In the genomic region with DNA sequence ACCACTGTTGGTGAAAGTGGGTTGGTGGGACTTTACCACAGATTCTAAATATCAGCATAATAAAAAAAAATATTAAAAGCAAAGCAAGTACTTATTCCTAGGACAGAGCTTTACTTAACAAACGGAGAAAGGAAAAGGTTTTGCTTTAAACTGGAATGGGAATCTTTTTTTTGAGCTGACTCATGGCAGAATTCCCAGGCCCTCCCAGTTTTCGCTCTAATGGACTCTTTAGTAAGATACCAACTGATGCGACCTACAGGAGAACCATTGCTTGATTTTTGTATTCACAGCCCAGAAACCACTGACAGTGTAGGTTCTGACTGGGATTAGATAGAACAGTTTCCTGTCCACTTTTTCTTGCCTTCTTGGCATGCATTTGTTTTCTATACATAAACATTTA, we compare ENCODE assay signal across 8 mouse cellular contexts. TPM values are rescaled to one million over a fixed set of nuclear protein-coding genes. Genes with fewer than 3 reads are reported as not detected.
A peak's percentile ranks its signal among the peaks of the same experiment; 100 is the strongest.
DNase-seq lines count a peak whose midpoint lies in the region; ATAC-seq and TF ChIP-seq lines count a peak whose summit lies in the region.

No protein-coding gene starts in this region.

- no peak for DNase-seq in heart, postnatal 25 days (ENCODE audit: low spot score)
- DNase-seq in G1E (ENCODE audit: low spot score) = no peak
- DNase-seq in cerebellum, postnatal 14 days = no peak
- DNase-seq in frontal cortex, postnatal 36 days (ENCODE audit: low spot score in 2 of 2) = no peak
- DNase-seq in right cerebral cortex, postnatal 25 days = no peak

- H3K27ac ChIP-seq in heart, embryonic 15.5 days = no peak overlapping the region
- no peak overlapping the region for H3K27ac ChIP-seq in forebrain, embryonic 15.5 days (replicated peaks)
- H3K27ac ChIP-seq in liver, embryonic 16.5 days (ENCODE audit: low read length) = no peak overlapping the region

- H3K9me3 ChIP-seq in heart, embryonic 15.5 days (replicated peaks) = no peaks in the 10 kb centered on the region
- H3K9me3 ChIP-seq in G1E (replicated peaks) = no peaks in the 10 kb centered on the region
- no peaks in the 10 kb centered on the region for H3K9me3 ChIP-seq in forebrain, embryonic 15.5 days
- H3K9me3 ChIP-seq in liver, embryonic 16.5 days (replicated peaks; ENCODE audit: control insufficient read depth, low read length) = no peaks in the 10 kb centered on the region

- H3K27me3 ChIP-seq in heart, embryonic 15.5 days = no peaks in the 10 kb centered on the region
- H3K27me3 ChIP-seq in G1E (ENCODE audit: insufficient read depth, low read length) = no peaks in the 10 kb centered on the region
- H3K27me3 ChIP-seq in forebrain, embryonic 15.5 days = no peaks in the 10 kb centered on the region
- no peaks in the 10 kb centered on the region for H3K27me3 ChIP-seq in liver, embryonic 16.5 days (ENCODE audit: control insufficient read depth, insufficient read depth, low read depth, low read length)

- H3K4me3 ChIP-seq in heart, embryonic 15.5 days = peak overlapping the region; percentile 83
- peak overlapping the region; percentile 95 for H3K4me3 ChIP-seq in G1E (ENCODE audit: low read depth, low read length)
- H3K4me3 ChIP-seq in forebrain, embryonic 15.5 days = peak overlapping the region; percentile 74
- H3K4me3 ChIP-seq in liver, embryonic 16.5 days (ENCODE audit: low read depth, low read length) = peak overlapping the region; percentile 82

- ATAC-seq in heart, embryonic 15.5 days (replicated peaks; ENCODE audit: insufficient number of reproducible peaks, insufficient read depth, low FRiP score, low read depth) = no peak
- ATAC-seq in G1E (ENCODE audit: extremely low read depth, insufficient number of reproducible peaks, low FRiP score, poor library complexity, severe bottlenecking) = no peak
- no peak for ATAC-seq in forebrain, embryonic 15.5 days (replicated peaks)
- ATAC-seq in liver, embryonic 16.5 days (ENCODE audit: low read depth) = no peak

- H3K4me2 ChIP-seq in heart, embryonic 15.5 days = peak overlapping the region; percentile 74
- H3K4me2 ChIP-seq in forebrain, embryonic 15.5 days (replicated peaks) = peak overlapping the region; percentile 49
- H3K4me2 ChIP-seq in liver, embryonic 16.5 days (ENCODE audit: low read depth, low read length) = peak overlapping the region; percentile 73

- H3K4me1 ChIP-seq in heart, embryonic 15.5 days (replicated peaks) = peaks cover 16% of the 10 kb centered on the region
- peaks cover 40% of the 10 kb centered on the region for H3K4me1 ChIP-seq in G1E (ENCODE audit: insufficient read depth, low read depth, low read length)
- H3K4me1 ChIP-seq in forebrain, embryonic 15.5 days = peaks cover 30% of the 10 kb centered on the region
- H3K4me1 ChIP-seq in liver, embryonic 16.5 days (ENCODE audit: control insufficient read depth, low read depth, low read length) = peaks cover 17% of the 10 kb centered on the region

- peaks cover 23% of the 10 kb centered on the region for H3K36me3 ChIP-seq in heart, embryonic 15.5 days
- peaks cover 39% of the 10 kb centered on the region for H3K36me3 ChIP-seq in G1E (replicated peaks)
- peaks cover 25% of the 10 kb centered on the region for H3K36me3 ChIP-seq in forebrain, embryonic 15.5 days
- peaks cover 4% of the 10 kb centered on the region; the same call in 1 of the 2 replicates for H3K36me3 ChIP-seq in liver, embryonic 16.5 days (ENCODE audit: control insufficient read depth, insufficient read depth)

- H3K9ac ChIP-seq in heart, embryonic 15.5 days = no peak overlapping the region
- H3K9ac ChIP-seq in forebrain, embryonic 15.5 days (replicated peaks) = no peak overlapping the region
- no peak overlapping the region for H3K9ac ChIP-seq in liver, embryonic 16.5 days (ENCODE audit: low read depth, low read length)

- no peak for TF ChIP-seq CTCF in G1E (IDR thresholded peaks at IDR 0.05; ENCODE audit: low read depth, low read length)

- intact Hi-C loops in heart, postnatal 25 days (cut with DNase I) = loop anchor here (10.0 kb wide), 2 partner anchors 584 to 924 kb away; partner anchors contain the start of genes Klhl20 and Rabgap1l

- 52% methylated on average over 3 of the region's 3 CpGs for WGBS in heart, embryonic 15.5 days
- 48% methylated on average over 3 of the region's 3 CpGs for WGBS in forebrain, embryonic 15.5 days
- 35% methylated on average over 3 of the region's 3 CpGs for WGBS in liver, embryonic 16.5 days (ENCODE audit: insufficient replicate concordance)

RNA-seq across cellular contexts. Expression of gene Cacybp, which starts 2.1 kb away (rescaled TPM):
- polyA plus RNA-seq in heart, embryonic 15.5 days (2015; fragmentation: Nextera tagmentation; extraction: Ambion mirVana) = 132 and 157 TPM in 2 replicates
- 10 to 100 TPM; 64.0 to 74.6 TPM for total RNA-seq in heart, postnatal 25 days (2021)
- total RNA-seq in G1E (2014; fragmentation: Nextera tagmentation) (225 and 301 TPM in 2 replicates), G1E (2017) (151 and 185 TPM in 2 replicates)
- 81.0 and 83.8 TPM in 2 replicates for polyA plus RNA-seq in G1E (2012)
- 284 and 296 TPM in 2 replicates for polyA plus RNA-seq in forebrain, embryonic 15.5 days (2015; fragmentation: Nextera tagmentation; extraction: Ambion mirVana)
- 87.0 and 94.7 TPM in 2 replicates for polyA plus RNA-seq in liver, embryonic 16.5 days (2015; fragmentation: Nextera tagmentation; extraction: Ambion mirVana)

RNA-seq across cellular contexts. Expression of gene Mrps14, which starts 15.6 kb away (rescaled TPM):
- polyA plus RNA-seq in heart, embryonic 15.5 days (2015; fragmentation: Nextera tagmentation; extraction: Ambion mirVana) = 170 and 202 TPM in 2 replicates
- total RNA-seq in heart, postnatal 25 days (2021) = 100 to 1,000 TPM; 111 to 113 TPM
- total RNA-seq in G1E (2014; fragmentation: Nextera tagmentation) (57.4 and 57.9 TPM in 2 replicates), G1E (2017) (216 and 240 TPM in 2 replicates)
- polyA plus RNA-seq in G1E (2012) = 1.3 TPM in 2 replicates
- polyA plus RNA-seq in forebrain, embryonic 15.5 days (2015; fragmentation: Nextera tagmentation; extraction: Ambion mirVana) = 178 and 182 TPM in 2 replicates
- polyA plus RNA-seq in liver, embryonic 16.5 days (2015; fragmentation: Nextera tagmentation; extraction: Ambion mirVana) = 152 and 164 TPM in 2 replicates

RNA-seq across cellular contexts. Expression of gene Tnn, which starts 57.2 kb away (rescaled TPM):
- 0.09 and 0.30 TPM in 2 replicates for polyA plus RNA-seq in heart, embryonic 15.5 days (2015; fragmentation: Nextera tagmentation; extraction: Ambion mirVana)
- total RNA-seq in heart, postnatal 25 days (2021) = not detected
- total RNA-seq in G1E (2014; fragmentation: Nextera tagmentation) = not detected in 2 replicates
- total RNA-seq in G1E (2017) = under 0.01 and 0.05 TPM in 2 replicates
- not detected in 2 replicates for polyA plus RNA-seq in G1E (2012)
- 0.05 TPM in 1 of 2 replicates, not detected in the other for polyA plus RNA-seq in forebrain, embryonic 15.5 days (2015; fragmentation: Nextera tagmentation; extraction: Ambion mirVana)
- polyA plus RNA-seq in liver, embryonic 16.5 days (2015; fragmentation: Nextera tagmentation; extraction: Ambion mirVana) = 0.05 TPM in 1 of 2 replicates, not detected in the other

Comparison
In these comparisons a context has a peak if more than half of its experiments do, and no peak if none do; other contexts are left out.
1. RNA of gene Mrps14, which starts 15.6 kb away (polyA plus RNA-seq): 170 to 202 TPM in heart, embryonic 15.5 days, 178 to 182 TPM in forebrain, embryonic 15.5 days and 152 to 164 TPM in liver, embryonic 16.5 days; 1.3 TPM in G1E; every median in the first group is over 10 times any median in the second.
2. Peak in every context shown above with its lines, with median percentiles within 50 percentile points of each other: H3K4me2 ChIP-seq and H3K4me3 ChIP-seq.